Mouse (Mus musculus): ENCODE results near the gene Jagn1.

Jagn1 gene

GRCm38 (mm10) chr6:113434691-113435090 is 7.7 kb upstream of the Jagn1 start:
- no peak for DNase-seq (ENCODE audit: low read depth, low spot score)

GRCm38 (mm10) chr6:113435664-113436205 is 6.6 kb upstream of the Jagn1 start, which contains the start of gene Cidec:
Gene Cidec (minus strand): TSS chr6:113435760.
- DNase-seq (ENCODE audit: low read depth, low spot score): no peak

- DNase-seq (ENCODE audit: low read depth, low spot score): no peak
These were observed 5.2 kb upstream of the Jagn1 start for GRCm38 (mm10) chr6:113437135-113437534.

GRCm38 (mm10) chr6:113438721-113439430 is 3.5 kb upstream of the Jagn1 start:
- no peak for DNase-seq (ENCODE audit: low read depth, low spot score)

GRCm38 (mm10) chr6:113440686-113441085 is 1.7 kb upstream of the Jagn1 start:
- DNase-seq (ENCODE audit: low read depth, low spot score): no peak

- DNase-seq (ENCODE audit: low read depth, low spot score): peak; percentile 50
These were observed 1.2 kb upstream of the Jagn1 start for GRCm38 (mm10) chr6:113441147-113441680.

GRCm38 (mm10) chr6:113442087-113442441 is 305 bp upstream of the Jagn1 start:
- DNase-seq (ENCODE audit: low read depth, low spot score): no peak

- DNase-seq (ENCODE audit: low read depth, low spot score): no peak
These were observed 722 bp downstream of the Jagn1 start for GRCm38 (mm10) chr6:113443091-113443490.

- no peak for DNase-seq (ENCODE audit: low read depth, low spot score)
These were observed 2.0 kb downstream of the Jagn1 start for GRCm38 (mm10) chr6:113444207-113444965.

- DNase-seq (ENCODE audit: low read depth, low spot score): no peak
These were observed 5.3 kb downstream of the Jagn1 start for GRCm38 (mm10) chr6:113447639-113448038.

- DNase-seq (ENCODE audit: low read depth, low spot score): no peak
These were observed 9.5 kb downstream of the Jagn1 start for GRCm38 (mm10) chr6:113451839-113452238.

GRCm38 (mm10) chr6:113455007-113455406 is 12.6 kb downstream of the Jagn1 start:
- no peak for DNase-seq (ENCODE audit: low read depth, low spot score)

GRCm38 (mm10) chr6:113457952-113458534 is 15.7 kb downstream of the Jagn1 start, which contains the start of gene Il17re:
Gene Il17re (plus strand): TSS chr6:113458484.
- no peak for DNase-seq (ENCODE audit: low read depth, low spot score)

- no peak for DNase-seq (ENCODE audit: low read depth, low spot score)
These were observed 16.3 kb downstream of the Jagn1 start for GRCm38 (mm10) chr6:113458635-113459034.

- no peak for DNase-seq (ENCODE audit: low read depth, low spot score)
These were observed 21.7 kb downstream of the Jagn1 start for GRCm38 (mm10) chr6:113464040-113464439.

- DNase-seq (ENCODE audit: low read depth, low spot score): no peak
These were observed 23.2 kb downstream of the Jagn1 start for GRCm38 (mm10) chr6:113465602-113466001.

GRCm38 (mm10) chr6:113468512-113468911 is 26.1 kb downstream of the Jagn1 start:
- no peak for DNase-seq (ENCODE audit: low read depth, low spot score)

GRCm38 (mm10) chr6:113469021-113469420 is 26.7 kb downstream of the Jagn1 start:
- DNase-seq (ENCODE audit: low read depth, low spot score): peak; percentile 25

- peak; percentile 29 for DNase-seq (ENCODE audit: low read depth, low spot score)
These were observed 27.1 kb downstream of the Jagn1 start for GRCm38 (mm10) chr6:113469432-113469831.

GRCm38 (mm10) chr6:113471297-113471936 is 29.0 kb downstream of the Jagn1 start, which contains the start of gene Il17rc:
Gene Il17rc (plus strand): TSS chr6:113471427.
- no peak for DNase-seq (ENCODE audit: low read depth, low spot score)

- no peak for DNase-seq (ENCODE audit: low read depth, low spot score)
These were observed 29.7 kb downstream of the Jagn1 start for GRCm38 (mm10) chr6:113472061-113472460.
